Comparison of ENCODE assay signal across 25 mouse cellular contexts in the genomic region with DNA sequence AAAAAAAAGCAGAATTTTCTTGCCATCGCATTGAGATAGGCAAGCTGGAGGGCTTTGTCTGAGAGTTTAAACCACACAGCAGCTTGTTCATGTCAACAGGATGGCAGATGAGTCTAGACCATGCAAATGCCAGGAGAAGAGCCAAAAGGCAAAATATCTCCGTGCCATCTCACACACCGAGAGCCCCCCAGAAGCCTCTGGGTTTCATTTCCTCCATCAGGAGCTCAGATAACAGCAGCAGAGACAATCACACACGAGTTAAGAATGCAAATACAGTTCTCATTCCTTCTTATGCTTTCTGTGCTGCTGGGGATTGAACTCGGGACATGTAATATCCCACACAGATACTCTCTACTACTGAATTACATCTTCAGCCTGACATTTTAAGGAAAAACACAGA.
"Had no signal": no experiment of that assay in that cellular context is flagged by ENCODE, and none has a peak within 500 bp of the region (broad histone marks: within the 10 kb centered on the region; RNA-seq: fewer than 3 reads in every experiment).

No protein-coding gene starts in this region.

- H3K27ac ChIP-seq: embryonic facial prominence, embryonic 10.5 days; embryonic facial prominence, embryonic 12.5 days; embryonic facial prominence, embryonic 13.5 days; embryonic facial prominence, embryonic 15.5 days; forebrain, embryonic 10.5 days; forebrain, embryonic 12.5 days; forebrain, embryonic 13.5 days; forebrain, embryonic 15.5 days; gastrocnemius, adult 2 months; heart, adult 2 months; heart, embryonic 10.5 days had no signal

- H3K4me3 ChIP-seq: embryonic facial prominence, embryonic 10.5 days; embryonic facial prominence, embryonic 12.5 days; embryonic facial prominence, embryonic 13.5 days; embryonic facial prominence, embryonic 15.5 days; erythroblast, embryonic 14.5 days; forebrain, embryonic 10.5 days; forebrain, embryonic 12.5 days; forebrain, embryonic 13.5 days; forebrain, embryonic 15.5 days; gastrocnemius, adult 2 months; heart, adult 2 months; heart, embryonic 10.5 days had no signal

- H3K9me3 ChIP-seq: embryonic facial prominence, embryonic 10.5 days; embryonic facial prominence, embryonic 12.5 days; embryonic facial prominence, embryonic 13.5 days; embryonic facial prominence, embryonic 15.5 days; forebrain, embryonic 10.5 days; forebrain, embryonic 12.5 days; forebrain, embryonic 13.5 days; forebrain, embryonic 15.5 days; heart, embryonic 10.5 days had no signal

- H3K4me2 ChIP-seq: embryonic facial prominence, embryonic 12.5 days; embryonic facial prominence, embryonic 13.5 days; embryonic facial prominence, embryonic 15.5 days; forebrain, embryonic 12.5 days; forebrain, embryonic 13.5 days; forebrain, embryonic 15.5 days had no signal

- DNase-seq: cerebellum, adult 9-10 months; cerebellum, adult 9-11 months; cerebellum, postnatal 14 days; cerebellum, postnatal 25 days; cerebellum, postnatal 36 days; embryo, embryonic 11 days; forebrain, postnatal 0 days; gastrocnemius, adult 2 months; gastrocnemius, postnatal 10 days; gastrocnemius, postnatal 14 days; gastrocnemius, postnatal 25 days; gastrocnemius, postnatal 36 days; heart, adult 11 months; heart, adult 18-20 months; heart, adult 2 months had no signal

- H3K4me1 ChIP-seq: embryonic facial prominence, embryonic 12.5 days; embryonic facial prominence, embryonic 13.5 days; embryonic facial prominence, embryonic 15.5 days; forebrain, embryonic 12.5 days; forebrain, embryonic 13.5 days; forebrain, embryonic 15.5 days; heart, embryonic 10.5 days had no signal

- H3K36me3 ChIP-seq: embryonic facial prominence, embryonic 10.5 days; embryonic facial prominence, embryonic 12.5 days; embryonic facial prominence, embryonic 13.5 days; embryonic facial prominence, embryonic 15.5 days; forebrain, embryonic 10.5 days; forebrain, embryonic 12.5 days; forebrain, embryonic 15.5 days; heart, embryonic 10.5 days had no signal

- H3K9ac ChIP-seq: embryonic facial prominence, embryonic 12.5 days; embryonic facial prominence, embryonic 13.5 days; embryonic facial prominence, embryonic 15.5 days; forebrain, embryonic 12.5 days; forebrain, embryonic 13.5 days; forebrain, embryonic 15.5 days; forebrain, postnatal 0 days had no signal

- H3K27me3 ChIP-seq: embryonic facial prominence, embryonic 12.5 days; embryonic facial prominence, embryonic 13.5 days; embryonic facial prominence, embryonic 15.5 days; forebrain, embryonic 12.5 days; forebrain, embryonic 13.5 days; forebrain, embryonic 15.5 days had no signal
